In the genomic region with DNA sequence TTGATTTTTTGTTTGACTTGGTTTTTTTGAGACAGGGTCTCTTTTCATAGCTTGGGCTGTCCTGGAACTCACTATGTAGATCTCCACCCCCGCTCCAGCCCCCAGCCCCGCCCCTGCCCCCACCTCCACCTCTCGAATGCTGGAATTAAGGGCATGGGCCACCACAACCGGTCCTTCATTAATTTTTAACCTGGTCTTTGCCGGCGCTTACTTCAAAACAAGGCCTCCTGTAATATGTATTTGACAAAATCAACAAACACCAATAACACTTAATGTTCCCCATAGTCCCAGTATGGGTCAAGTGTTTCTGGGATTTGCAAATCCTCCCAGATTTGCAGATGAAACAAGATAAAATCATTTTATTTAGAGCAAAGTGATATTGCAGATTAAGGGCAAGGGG, we compare ENCODE assay signal across 22 mouse cellular contexts. TPM values are rescaled to one million over a fixed set of nuclear protein-coding genes. Genes with fewer than 3 reads are reported as not detected.
"Had no signal": no experiment of that assay in that cellular context is flagged by ENCODE, and none has a peak within 500 bp of the region (broad histone marks: within the 10 kb centered on the region; RNA-seq: fewer than 3 reads in every experiment).

No protein-coding gene starts in this region.

- H3K4me2 ChIP-seq: neural tube, embryonic 15.5 days had no signal

- H3K4me3 ChIP-seq: left cerebral cortex, adult 2 months; limb, embryonic 10.5 days; midbrain, embryonic 10.5 days; myocyte; neural tube, embryonic 15.5 days had no signal

- H3K36me3 ChIP-seq: limb, embryonic 10.5 days; midbrain, embryonic 10.5 days; neural tube, embryonic 15.5 days had no signal

- DNase-seq: layer of hippocampus, adult 9-11 months; lung, adult 2 months; lung, postnatal 36 days; midbrain, embryonic 14.5 days; right cerebral cortex, adult 18-20 months; thymus, adult 2 months; thymus, postnatal 36 days had no signal

- ATAC-seq: hindbrain, embryonic 16.5 days; inflammation-experienced regulatory T-cells, adult 6 months; lung, postnatal 0 days had no signal

- H3K27me3 ChIP-seq: neural tube, embryonic 15.5 days had no signal

- H3K27ac ChIP-seq: kidney, postnatal 0 days; left cerebral cortex, adult 2 months; limb, embryonic 10.5 days; liver, embryonic 14.5 days; midbrain, embryonic 10.5 days; neural tube, embryonic 15.5 days had no signal

- H3K9me3 ChIP-seq: limb, embryonic 10.5 days; neural tube, embryonic 15.5 days had no signal

- H3K9ac ChIP-seq: liver, embryonic 14.5 days; neural tube, embryonic 15.5 days had no signal

RNA-seq across cellular contexts. Expression of gene Fam25c, which starts 5.0 kb away (rescaled TPM):
- total RNA-seq: layer of hippocampus, adult 18-20 months; left cerebral cortex, adult 2 months; left cerebral cortex, postnatal 14 days; megakaryocyte, adult 5-6 weeks had no signal
- polyA plus RNA-seq: hindbrain, embryonic 16.5 days; inflammation-experienced regulatory T-cells, adult 6 months; limb, embryonic 10.5 days; midbrain, embryonic 10.5 days; midbrain, embryonic 14.5 days; myocyte; neural tube, embryonic 11.5 days; neural tube, embryonic 15.5 days; testis, adult 2 months had no signal

RNA-seq across cellular contexts. Expression of gene Sncg, which starts 14.3 kb away (rescaled TPM):
- total RNA-seq: megakaryocyte, adult 5-6 weeks had no signal
- polyA plus RNA-seq: inflammation-experienced regulatory T-cells, adult 6 months had no signal

RNA-seq across cellular contexts. Expression of gene Mmrn2, which starts 15.0 kb away (rescaled TPM):
- total RNA-seq: megakaryocyte, adult 5-6 weeks had no signal
